Mouse (Mus musculus) kidney, adult 11 months (tissue): Measurements from ENCODE around the gene Kansl1.

Source experiments
- DNase-seq: peaks from one replicate; pipeline ENCODE4 v3.0.0; 2022

The Kansl1 gene

GRCm38 (mm10) chr11:104362704-104363103 is 106.0 kb downstream of the Kansl1 start:
- no peak for DNase-seq

- DNase-seq: no peak
Measured at GRCm38 (mm10) chr11:104361790-104362189, 106.9 kb downstream of the Kansl1 start.

- no peak for DNase-seq
Measured at GRCm38 (mm10) chr11:104346931-104347330, 121.7 kb downstream of the Kansl1 start.

- no peak for DNase-seq
Measured at GRCm38 (mm10) chr11:104334946-104335345, 133.7 kb downstream of the Kansl1 start.

GRCm38 (mm10) chr11:104334115-104334514 is 134.5 kb downstream of the Kansl1 start:
- DNase-seq: no peak

GRCm38 (mm10) chr11:104332105-104332504 is 136.6 kb downstream of the Kansl1 start:
- DNase-seq: no peak

GRCm38 (mm10) chr11:104331208-104331607 is 137.5 kb downstream of the Kansl1 start:
- DNase-seq: no peak

GRCm38 (mm10) chr11:104330151-104330550 is 138.5 kb downstream of the Kansl1 start:
- no peak for DNase-seq

- DNase-seq: no peak
Measured at GRCm38 (mm10) chr11:104329185-104329926, 139.3 kb downstream of the Kansl1 start.

GRCm38 (mm10) chr11:104327946-104328345 is 140.7 kb downstream of the Kansl1 start:
- no peak for DNase-seq

GRCm38 (mm10) chr11:104327462-104327861 is 141.2 kb downstream of the Kansl1 start:
- no peak for DNase-seq

GRCm38 (mm10) chr11:104322142-104322541 is 146.5 kb downstream of the Kansl1 start:
- DNase-seq: no peak

- no peak for DNase-seq
Measured at GRCm38 (mm10) chr11:104320511-104320910, 148.2 kb downstream of the Kansl1 start.

- DNase-seq: no peak
Measured at GRCm38 (mm10) chr11:104318940-104319781, 149.5 kb downstream of the Kansl1 start.

GRCm38 (mm10) chr11:104317631-104318030 is 151.0 kb downstream of the Kansl1 start:
- DNase-seq: no peak

- peak; percentile 42 for DNase-seq
Measured at GRCm38 (mm10) chr11:104316685-104317400, 151.8 kb downstream of the Kansl1 start.

- DNase-seq: peak; percentile 44
Measured at GRCm38 (mm10) chr11:104315703-104316102, 153.0 kb downstream of the Kansl1 start.

GRCm38 (mm10) chr11:104311643-104312042 is 157.0 kb downstream of the Kansl1 start:
- DNase-seq: no peak

GRCm38 (mm10) chr11:104310226-104310887 is 158.3 kb downstream of the Kansl1 start:
- no peak for DNase-seq

GRCm38 (mm10) chr11:104309377-104310225 is 159.1 kb downstream of the Kansl1 start:
- no peak for DNase-seq

- DNase-seq: no peak
Measured at GRCm38 (mm10) chr11:104307136-104307535, 161.5 kb downstream of the Kansl1 start.

- no peak for DNase-seq
Measured at GRCm38 (mm10) chr11:104306483-104306882, 162.2 kb downstream of the Kansl1 start.
